Mouse (Mus musculus) C2C12 (cell line): Measurements from ENCODE around the gene Clip3.

Experiments
- CEBPB ChIP-seq: IDR thresholded peaks from one replicate; pipeline ENCODE4 v1.6.1; 2011; ENCODE audit warnings: low read depth, mild to moderate bottlenecking, control low read depth, moderate library complexity
- CTCF ChIP-seq: IDR thresholded peaks from one replicate; pipeline ENCODE4 v1.5.1; 2011; ENCODE audit not compliant: control insufficient read depth, insufficient read depth, insufficient read length
- MAX ChIP-seq: IDR thresholded peaks from one replicate; pipeline ENCODE4 v1.6.1; 2011; ENCODE audit warnings: mild to moderate bottlenecking, control low read depth
- USF1 ChIP-seq: IDR thresholded peaks from one replicate; pipeline ENCODE4 v1.6.1; 2011; ENCODE audit warnings: low read depth, mild to moderate bottlenecking, control low read depth, moderate library complexity

DNA sequence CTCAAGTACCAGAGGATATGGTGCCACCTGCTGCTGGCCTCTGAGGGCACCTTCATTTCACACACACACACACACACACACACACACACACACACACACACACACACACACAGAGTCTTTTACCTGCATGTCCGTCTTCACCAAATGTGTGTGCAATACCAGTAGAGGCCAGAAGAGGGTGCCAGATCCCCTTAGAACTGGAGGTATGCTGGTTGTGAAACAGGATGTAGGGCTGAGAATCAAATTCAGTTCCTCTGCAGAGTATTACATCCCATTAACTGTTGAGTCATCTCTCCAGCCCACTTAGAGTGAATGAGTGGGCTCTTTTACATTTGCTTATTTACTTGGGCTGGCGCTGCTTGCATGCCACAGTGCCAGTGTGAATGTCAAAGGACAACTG lies 33.8 kb downstream of the Clip3 start:
- TF ChIP-seq CTCF (no peak), MAX (no peak), CEBPB (no peak), USF1 (no peak)
